In genomic region chr5:76441431-76441830, GRCm38 (mm10) we compare ENCODE assay signal across 34 mouse cellular contexts. TPM values are rescaled to one million over a fixed set of nuclear protein-coding genes. Genes with fewer than 3 reads are reported as not detected.
DNase-seq lines count a peak whose midpoint lies in the region; ATAC-seq and TF ChIP-seq lines count a peak whose summit lies in the region.
"Had no signal": no experiment of that assay in that cellular context is flagged by ENCODE, and none has a peak within 500 bp of the region (broad histone marks: within the 10 kb centered on the region; RNA-seq: fewer than 3 reads in every experiment).

No protein-coding gene starts in this region.

- H3K36me3 ChIP-seq in lung, embryonic 14.5 days (ENCODE audit: insufficient read depth) = no peaks in the 10 kb centered on the region
- H3K36me3 ChIP-seq in lung, postnatal 0 days (ENCODE audit: insufficient read depth, low read length) = no peaks in the 10 kb centered on the region
- H3K36me3 ChIP-seq: embryonic facial prominence, embryonic 10.5 days; embryonic facial prominence, embryonic 13.5 days; forebrain, embryonic 12.5 days; hindbrain, embryonic 12.5 days; hindbrain, embryonic 15.5 days had no signal

- H3K4me1 ChIP-seq in lung, embryonic 14.5 days (ENCODE audit: insufficient read depth) = no peaks in the 10 kb centered on the region
- 0 out of 2 replicates have a peak, but pooled peaks cover 2% of the 10 kb centered on the region for H3K4me1 ChIP-seq in lung, postnatal 0 days (ENCODE audit: insufficient read depth, low read depth, low read length)
- H3K4me1 ChIP-seq: embryonic facial prominence, embryonic 10.5 days; embryonic facial prominence, embryonic 13.5 days; forebrain, embryonic 12.5 days; hindbrain, embryonic 12.5 days; hindbrain, embryonic 15.5 days had no signal

- H3K9ac ChIP-seq in lung, embryonic 14.5 days = no peak overlapping the region
- H3K9ac ChIP-seq in lung, postnatal 0 days (replicated peaks; ENCODE audit: low read depth) = no peak overlapping the region
- H3K9ac ChIP-seq: embryonic facial prominence, embryonic 13.5 days; forebrain, embryonic 12.5 days; hindbrain, embryonic 12.5 days; hindbrain, embryonic 15.5 days had no signal

- DNase-seq in adrenal gland, adult 2 months = peak; percentile 30
- no peak for DNase-seq in adrenal gland, postnatal 4 days (ENCODE audit: low spot score in 2 of 2)
- peak; percentile 60 for DNase-seq in lung, embryonic 14.5 days
- DNase-seq in lung, postnatal 4 days = no peak
- peak; percentile 69 for DNase-seq in lung, postnatal 0 days (ENCODE audit: low spot score)
- DNase-seq in lung, adult 18-20 months = no peak
- peak; percentile 31 for DNase-seq in adipocyte (ENCODE audit: low spot score)
- DNase-seq in gastrocnemius, adult 2 months = no peak
- DNase-seq: adrenal gland, postnatal 25 days; B cell, adult 2 months; cerebellum, adult 11 months; cerebellum, adult 2 months; cerebellum, adult 9-11 months; cerebellum, postnatal 25 days; embryo, embryonic 11 days; gastrocnemius, postnatal 14 days; heart, adult 11 months had no signal

- H3K27me3 ChIP-seq in lung, embryonic 14.5 days (ENCODE audit: insufficient read depth, low read length) = no peaks in the 10 kb centered on the region
- no peaks in the 10 kb centered on the region for H3K27me3 ChIP-seq in lung, postnatal 0 days (replicated peaks; ENCODE audit: insufficient read depth, low read length)
- H3K27me3 ChIP-seq: embryonic facial prominence, embryonic 13.5 days; forebrain, embryonic 12.5 days; hindbrain, embryonic 12.5 days; hindbrain, embryonic 15.5 days had no signal

- ATAC-seq in lung, embryonic 14.5 days (ENCODE audit: insufficient read depth) = peak; percentile 67
- ATAC-seq in lung, postnatal 0 days = peak; percentile 26; the same call in 1 of the 2 replicates
- ATAC-seq: forebrain, embryonic 16.5 days had no signal

- 44% methylated on average over 4 of the region's 4 CpGs for WGBS in lung, embryonic 14.5 days
- WGBS in lung, postnatal 0 days = 37% methylated on average over 4 of the region's 4 CpGs

- no peak for TF ChIP-seq CTCF in lung, embryonic 14.5 days (IDR thresholded peaks at IDR 0.05; ENCODE audit: low read depth)
- TF ChIP-seq CTCF in lung, postnatal 0 days (IDR thresholded peaks at IDR 0.05) = no peak
- TF ChIP-seq CTCF in gastrocnemius, adult 2 months (IDR thresholded peaks at IDR 0.05) = no peak

- no peak overlapping the region for H3K27ac ChIP-seq in lung, embryonic 14.5 days (ENCODE audit: low read depth)
- no peak overlapping the region for H3K27ac ChIP-seq in lung, postnatal 0 days (ENCODE audit: low read length)
- no peak overlapping the region for H3K27ac ChIP-seq in gastrocnemius, adult 2 months
- H3K27ac ChIP-seq: embryonic facial prominence, embryonic 10.5 days; embryonic facial prominence, embryonic 13.5 days; forebrain, embryonic 12.5 days; hindbrain, embryonic 12.5 days; hindbrain, embryonic 15.5 days had no signal

- no peak overlapping the region for H3K4me2 ChIP-seq in lung, embryonic 14.5 days
- no peak overlapping the region for H3K4me2 ChIP-seq in lung, postnatal 0 days (replicated peaks; ENCODE audit: low read depth, low read length)
- H3K4me2 ChIP-seq: embryonic facial prominence, embryonic 13.5 days; forebrain, embryonic 12.5 days; heart, embryonic 11.5 days; hindbrain, embryonic 12.5 days; hindbrain, embryonic 15.5 days had no signal

- H3K4me3 ChIP-seq in lung, embryonic 14.5 days (ENCODE audit: low read depth, low read length) = no peak overlapping the region
- no peak overlapping the region for H3K4me3 ChIP-seq in lung, postnatal 0 days (ENCODE audit: low read depth, low read length)
- no peak overlapping the region for H3K4me3 ChIP-seq in gastrocnemius, adult 2 months
- H3K4me3 ChIP-seq: embryonic facial prominence, embryonic 10.5 days; embryonic facial prominence, embryonic 13.5 days; erythroblast, embryonic 14.5 days; forebrain, embryonic 12.5 days; hindbrain, embryonic 12.5 days; hindbrain, embryonic 15.5 days had no signal

- TF ChIP-seq EP300 in lung, postnatal 0 days (IDR thresholded peaks at IDR 0.05) = peak; percentile 40; the same call in 1 of the 2 replicates

- H3K9me3 ChIP-seq in lung, embryonic 14.5 days (ENCODE audit: low read depth, low read length) = no peaks in the 10 kb centered on the region
- no peaks in the 10 kb centered on the region for H3K9me3 ChIP-seq in lung, postnatal 0 days (ENCODE audit: low read length)
- H3K9me3 ChIP-seq: embryonic facial prominence, embryonic 10.5 days; embryonic facial prominence, embryonic 13.5 days; forebrain, embryonic 12.5 days; hindbrain, embryonic 12.5 days; hindbrain, embryonic 15.5 days had no signal

- intact Hi-C loops in gastrocnemius, adult 2 months (cut with DNase I) = no loop called here

RNA-seq across cellular contexts. Expression of gene Gm7271, which starts 42.4 kb away (rescaled TPM):
- total RNA-seq in adrenal gland, adult 2 months (2021) = not detected
- polyA plus RNA-seq in adrenal gland, adult 2 months (2012; rRNA removed) = not detected in 2 replicates
- not detected for total RNA-seq in adrenal gland, postnatal 4 days (2021)
- not detected in 2 replicates for polyA plus RNA-seq in lung, embryonic 14.5 days (2014; fragmentation: Nextera tagmentation; extraction: Ambion mirVana)
- polyA plus RNA-seq in lung, postnatal 0 days (2015; fragmentation: Nextera tagmentation; extraction: Ambion mirVana) = not detected in 2 replicates
- not detected for total RNA-seq in gastrocnemius, adult 2 months (2021)
- total RNA-seq: adrenal gland, postnatal 25 days; gastrocnemius, adult 18-20 months; gastrocnemius, postnatal 14 days; gastrocnemius, postnatal 4 days; heart, adult 8-10 months; heart, postnatal 25 days; hematopoietic stem cell, adult 5-6 weeks; MEL had no signal
- polyA plus RNA-seq: embryonic facial prominence, embryonic 13.5 days; erythroblast, embryonic 14.5 days; forebrain, embryonic 12.5 days; forebrain, embryonic 16.5 days; heart, embryonic 11.5 days; heart, embryonic 14.5 days; heart, postnatal 0 days; intestine, embryonic 14.5 days had no signal

Comparison
In these comparisons a context has a peak if more than half of its experiments do, and no peak if none do; other contexts are left out.
1. DNase-seq: peak in adrenal gland, adult 2 months (single experiment), lung, embryonic 14.5 days (single experiment), lung, postnatal 0 days (single experiment) and adipocyte (single experiment); none in adrenal gland, postnatal 4 days (0 of 2), lung, postnatal 4 days (0 of 2), lung, adult 18-20 months (0 of 2) and gastrocnemius, adult 2 months (single experiment).